Mouse (Mus musculus): ENCODE data around the gene Rtl1. TPM values are rescaled to one million over a fixed set of nuclear protein-coding genes. Genes with fewer than 3 reads are reported as not detected.
A peak's percentile ranks its signal among the peaks of the same experiment; 100 is the strongest.

The Rtl1 gene
- total and polyA plus RNA-seq, 2 experiments from 2014 or later: 1.3 to 1.5 TPM

- H3K27me3 ChIP-seq (ENCODE audit: insufficient read depth, low read length): no peaks in the 10 kb centered on the region
- no peak overlapping the region for H3K27ac ChIP-seq (ENCODE audit: low read depth, low read length)
- H3K4me2 ChIP-seq (ENCODE audit: low read depth, low read length, poor library complexity, severe bottlenecking): no peak overlapping the region
- TF ChIP-seq CTCF (IDR thresholded peaks at IDR 0.05): no peak
- peaks cover 4% of the 10 kb centered on the region; the same call in 1 of the 2 replicates for H3K9me3 ChIP-seq (ENCODE audit: low read length)
- no peak for ATAC-seq (ENCODE audit: low FRiP score)
- no peaks in the 10 kb centered on the region; the same call in 1 of the 2 replicates for H3K4me1 ChIP-seq (ENCODE audit: insufficient read depth, low read length)
- H3K4me3 ChIP-seq (ENCODE audit: low read depth, low read length): no peak overlapping the region
- 72% methylated on average over 3 of the region's 3 CpGs for WGBS
- no peak overlapping the region for H3K9ac ChIP-seq (replicated peaks; ENCODE audit: low read length, poor library complexity, severe bottlenecking)
- peak; percentile 27 for DNase-seq (ENCODE audit: low spot score)
- peaks cover 42% of the 10 kb centered on the region for H3K36me3 ChIP-seq (ENCODE audit: insufficient read depth, low read length)
Observed at GRCm38 (mm10) chr12:109596726-109597125, 3.4 kb downstream of the Rtl1 start.

GRCm38 (mm10) chr12:109596232-109596631 is 3.9 kb downstream of the Rtl1 start:
- no peaks in the 10 kb centered on the region for H3K27me3 ChIP-seq (ENCODE audit: insufficient read depth, low read length)
- peak; percentile 29 for DNase-seq (ENCODE audit: low spot score)
- no peak overlapping the region for H3K4me2 ChIP-seq (ENCODE audit: low read depth, low read length, poor library complexity, severe bottlenecking)
- no peak overlapping the region for H3K4me3 ChIP-seq (ENCODE audit: low read depth, low read length)
- no peaks in the 10 kb centered on the region; the same call in 1 of the 2 replicates for H3K4me1 ChIP-seq (ENCODE audit: insufficient read depth, low read length)
- no peak overlapping the region for H3K27ac ChIP-seq (ENCODE audit: low read depth, low read length)
- H3K9me3 ChIP-seq (ENCODE audit: low read length): peaks cover 4% of the 10 kb centered on the region; the same call in 1 of the 2 replicates
- H3K9ac ChIP-seq (replicated peaks; ENCODE audit: low read length, poor library complexity, severe bottlenecking): no peak overlapping the region
- peaks cover 40% of the 10 kb centered on the region for H3K36me3 ChIP-seq (ENCODE audit: insufficient read depth, low read length)
- ATAC-seq (ENCODE audit: low FRiP score): no peak
- TF ChIP-seq CTCF (IDR thresholded peaks at IDR 0.05): no peak
- 41% methylated on average over 8 of the region's 8 CpGs for WGBS

GRCm38 (mm10) chr12:109595753-109596152 is 4.4 kb downstream of the Rtl1 start:
- TF ChIP-seq CTCF (IDR thresholded peaks at IDR 0.05): no peak
- peaks cover 35% of the 10 kb centered on the region for H3K36me3 ChIP-seq (ENCODE audit: insufficient read depth, low read length)
- no peak overlapping the region for H3K27ac ChIP-seq (ENCODE audit: low read depth, low read length)
- H3K4me3 ChIP-seq (ENCODE audit: low read depth, low read length): no peak overlapping the region
- no peaks in the 10 kb centered on the region; the same call in 1 of the 2 replicates for H3K4me1 ChIP-seq (ENCODE audit: insufficient read depth, low read length)
- DNase-seq (ENCODE audit: low spot score) (peak; percentile 69), ATAC-seq (ENCODE audit: low FRiP score) (no peak)
- peaks cover 4% of the 10 kb centered on the region; the same call in 1 of the 2 replicates for H3K9me3 ChIP-seq (ENCODE audit: low read length)
- no peak overlapping the region for H3K9ac ChIP-seq (replicated peaks; ENCODE audit: low read length, poor library complexity, severe bottlenecking)
- WGBS: 75% methylated on average over 6 of the region's 6 CpGs
- H3K4me2 ChIP-seq (ENCODE audit: low read depth, low read length, poor library complexity, severe bottlenecking): no peak overlapping the region
- H3K27me3 ChIP-seq (ENCODE audit: insufficient read depth, low read length): no peaks in the 10 kb centered on the region

- peaks cover 41% of the 10 kb centered on the region for H3K36me3 ChIP-seq (ENCODE audit: insufficient read depth, low read length)
- no peak overlapping the region for H3K4me2 ChIP-seq (ENCODE audit: low read depth, low read length, poor library complexity, severe bottlenecking)
- H3K27me3 ChIP-seq (ENCODE audit: insufficient read depth, low read length): no peaks in the 10 kb centered on the region
- TF ChIP-seq CTCF (IDR thresholded peaks at IDR 0.05): no peak
- 93% methylated on average over 7 of the region's 7 CpGs for WGBS
- H3K9me3 ChIP-seq (ENCODE audit: low read length): peaks cover 4% of the 10 kb centered on the region; the same call in 1 of the 2 replicates
- no peak overlapping the region for H3K27ac ChIP-seq (ENCODE audit: low read depth, low read length)
- no peaks in the 10 kb centered on the region; the same call in 1 of the 2 replicates for H3K4me1 ChIP-seq (ENCODE audit: insufficient read depth, low read length)
- ATAC-seq (ENCODE audit: low FRiP score) (no peak), DNase-seq (ENCODE audit: low spot score) (no peak)
- H3K9ac ChIP-seq (replicated peaks; ENCODE audit: low read length, poor library complexity, severe bottlenecking): no peak overlapping the region
- no peak overlapping the region for H3K4me3 ChIP-seq (ENCODE audit: low read depth, low read length)
Observed at GRCm38 (mm10) chr12:109594961-109595360, 5.2 kb downstream of the Rtl1 start.

GRCm38 (mm10) chr12:109582185-109582584 is 17.9 kb downstream of the Rtl1 start:
- Histone ChIP-seq H3K9ac (replicated peaks; ENCODE audit: low read length, poor library complexity, severe bottlenecking) (no peak overlapping the region), H3K27ac (ENCODE audit: low read depth, low read length) (no peak overlapping the region), H3K36me3 (ENCODE audit: insufficient read depth, low read length) (peaks cover 45% of the 10 kb centered on the region), H3K4me2 (ENCODE audit: low read depth, low read length, poor library complexity, severe bottlenecking) (no peak overlapping the region), H3K4me3 (ENCODE audit: low read depth, low read length) (no peak overlapping the region), H3K4me1 (ENCODE audit: insufficient read depth, low read length) (no peaks in the 10 kb centered on the region), H3K27me3 (ENCODE audit: insufficient read depth, low read length) (no peaks in the 10 kb centered on the region), H3K9me3 (ENCODE audit: low read length) (no peaks in the 10 kb centered on the region)
- WGBS: 78% methylated on average over 5 of the region's 5 CpGs
- ATAC-seq (ENCODE audit: low FRiP score): no peak
- no peak for TF ChIP-seq CTCF (IDR thresholded peaks at IDR 0.05)
- DNase-seq (ENCODE audit: low spot score): no peak

- ATAC-seq (ENCODE audit: low FRiP score): no peak
- Histone ChIP-seq H3K4me3 (ENCODE audit: low read depth, low read length) (no peak overlapping the region), H3K27ac (ENCODE audit: low read depth, low read length) (no peak overlapping the region), H3K27me3 (ENCODE audit: insufficient read depth, low read length) (no peaks in the 10 kb centered on the region), H3K9ac (replicated peaks; ENCODE audit: low read length, poor library complexity, severe bottlenecking) (no peak overlapping the region), H3K9me3 (ENCODE audit: low read length) (no peaks in the 10 kb centered on the region), H3K4me1 (ENCODE audit: insufficient read depth, low read length) (no peaks in the 10 kb centered on the region), H3K4me2 (ENCODE audit: low read depth, low read length, poor library complexity, severe bottlenecking) (no peak overlapping the region), H3K36me3 (ENCODE audit: insufficient read depth, low read length) (peaks cover 46% of the 10 kb centered on the region)
- DNase-seq (ENCODE audit: low spot score): no peak
- 82% methylated on average over 4 of the region's 4 CpGs for WGBS
- TF ChIP-seq CTCF (IDR thresholded peaks at IDR 0.05): no peak
Observed at GRCm38 (mm10) chr12:109572259-109572658, 27.9 kb downstream of the Rtl1 start.

Data from midbrain, postnatal 0 days (tissue).